Mouse (Mus musculus): ENCODE measurements around the gene Pias1. TPM values are rescaled to one million over a fixed set of nuclear protein-coding genes. Genes with fewer than 3 reads are reported as not detected.

Gene Pias1
- polyA plus RNA-seq, 1 experiment from 2014 or later: 42.7 TPM

GRCm38 (mm10) chr9:62839172-62839770, 148.5 kb downstream of the Pias1 start:
- Histone ChIP-seq H3K9ac (ENCODE audit: low read length) (peak overlapping the region; percentile 91), H3K36me3 (ENCODE audit: control insufficient read depth, insufficient read depth, low read length) (no peaks in the 10 kb centered on the region), H3K27me3 (ENCODE audit: control insufficient read depth, insufficient read depth, low read length) (no peaks in the 10 kb centered on the region), H3K9me3 (ENCODE audit: control insufficient read depth, low read length) (no peaks in the 10 kb centered on the region), H3K4me1 (ENCODE audit: control insufficient read depth in 2 of 2, insufficient read depth in 2 of 2, low read length in 2 of 2) (peaks cover 11 to 17% of the 10 kb centered on the region in 2 experiments), H3K27ac (replicated peaks in 1 of 2; ENCODE audit: control insufficient read depth in 1 of 2, insufficient read depth in 1 of 2, low read depth in 2 of 2, low read length in 2 of 2) (peak overlapping the region; percentile 61 to 81), H3K4me2 (ENCODE audit: low read length) (peak overlapping the region; percentile 89), H3K4me3 (ENCODE audit: control insufficient read depth in 1 of 2, insufficient read depth in 1 of 2, low read depth in 1 of 2, low read length in 2 of 2) (peak overlapping the region; percentile 69 to 85)
- WGBS: 12% methylated on average over 14 of the region's 14 CpGs
- no peak for ATAC-seq (ENCODE audit: insufficient number of reproducible peaks, insufficient read depth, low FRiP score, low read depth)

- Histone ChIP-seq H3K4me1 (ENCODE audit: control insufficient read depth in 2 of 2, insufficient read depth in 2 of 2, low read length in 2 of 2) (peaks cover 11 to 17% of the 10 kb centered on the region in 2 experiments), H3K27me3 (ENCODE audit: control insufficient read depth, insufficient read depth, low read length) (no peaks in the 10 kb centered on the region), H3K9ac (ENCODE audit: low read length) (peak within 1 kb of the TSS; percentile 91), H3K9me3 (ENCODE audit: control insufficient read depth, low read length) (no peaks in the 10 kb centered on the region), H3K27ac (replicated peaks in 1 of 2; ENCODE audit: control insufficient read depth in 1 of 2, insufficient read depth in 1 of 2, low read depth in 2 of 2, low read length in 2 of 2) (peak within 1 kb of the TSS; percentile 61 to 81), H3K36me3 (ENCODE audit: control insufficient read depth, insufficient read depth, low read length) (no peaks in the 10 kb centered on the region), H3K4me3 (ENCODE audit: control insufficient read depth in 1 of 2, insufficient read depth in 1 of 2, low read depth in 1 of 2, low read length in 2 of 2) (peak within 1 kb of the TSS; percentile 69 to 85), H3K4me2 (ENCODE audit: low read length) (peak within 1 kb of the TSS; percentile 89)
- peak; percentile 91 for ATAC-seq (ENCODE audit: insufficient number of reproducible peaks, insufficient read depth, low FRiP score, low read depth)
- WGBS: under 1% methylated on average over 46 of the region's 48 CpGs
Observed at GRCm38 (mm10) chr9:62838506-62839171, 149.1 kb downstream of the Pias1 start, which contains the start of gene Cln6. TSS of gene Cln6 (plus strand) at chr9:62838785.

- WGBS: 11% methylated on average over 8 of the region's 8 CpGs
- peak overlapping the region; percentile 69 to 85 for H3K4me3 ChIP-seq (ENCODE audit: control insufficient read depth in 1 of 2, insufficient read depth in 1 of 2, low read depth in 1 of 2, low read length in 2 of 2)
Observed at GRCm38 (mm10) chr9:62838146-62838505, 149.6 kb downstream of the Pias1 start.

GRCm38 (mm10) chr9:62837611-62838010, 150.1 kb downstream of the Pias1 start:
- Histone ChIP-seq H3K4me1 (ENCODE audit: control insufficient read depth in 2 of 2, insufficient read depth in 2 of 2, low read length in 2 of 2) (peaks cover 11 to 17% of the 10 kb centered on the region in 2 experiments), H3K36me3 (ENCODE audit: control insufficient read depth, insufficient read depth, low read length) (no peaks in the 10 kb centered on the region), H3K9ac (ENCODE audit: low read length) (no peak overlapping the region), H3K27me3 (ENCODE audit: control insufficient read depth, insufficient read depth, low read length) (no peaks in the 10 kb centered on the region), H3K27ac (replicated peaks in 1 of 2; ENCODE audit: control insufficient read depth in 1 of 2, insufficient read depth in 1 of 2, low read depth in 2 of 2, low read length in 2 of 2) (peak overlapping the region in 1 of 2 experiments; percentile 81; a peak in 3 of 4 replicates), H3K4me3 (ENCODE audit: control insufficient read depth in 1 of 2, insufficient read depth in 1 of 2, low read depth in 1 of 2, low read length in 2 of 2) (no peak overlapping the region), H3K9me3 (ENCODE audit: control insufficient read depth, low read length) (no peaks in the 10 kb centered on the region), H3K4me2 (ENCODE audit: low read length) (peak overlapping the region; percentile 89; the same call in 1 of the 2 replicates)
- no peak for ATAC-seq (ENCODE audit: insufficient number of reproducible peaks, insufficient read depth, low FRiP score, low read depth)
- 36% methylated on average over 3 of the region's 3 CpGs for WGBS

More at GRCm38 (mm10) chr9:62838146-62838505, 149.6 kb downstream of the Pias1 start:
- H3K27ac ChIP-seq (replicated peaks in 1 of 2; ENCODE audit: control insufficient read depth in 1 of 2, insufficient read depth in 1 of 2, low read depth in 2 of 2, low read length in 2 of 2): peak overlapping the region; percentile 46 to 81
- H3K4me1 ChIP-seq (ENCODE audit: control insufficient read depth in 2 of 2, insufficient read depth in 2 of 2, low read length in 2 of 2): peaks cover 11 to 17% of the 10 kb centered on the region in 2 experiments
- no peak for ATAC-seq (ENCODE audit: insufficient number of reproducible peaks, insufficient read depth, low FRiP score, low read depth)
- no peaks in the 10 kb centered on the region for H3K9me3 ChIP-seq (ENCODE audit: control insufficient read depth, low read length)
- H3K36me3 ChIP-seq (ENCODE audit: control insufficient read depth, insufficient read depth, low read length): no peaks in the 10 kb centered on the region
- H3K4me2 ChIP-seq (ENCODE audit: low read length): peak overlapping the region; percentile 89
- no peaks in the 10 kb centered on the region for H3K27me3 ChIP-seq (ENCODE audit: control insufficient read depth, insufficient read depth, low read length)
- H3K9ac ChIP-seq (ENCODE audit: low read length): peak overlapping the region; percentile 91; the same call in 1 of the 2 replicates

- WGBS: 64% methylated on average over 4 of the region's 4 CpGs
- H3K4me1 ChIP-seq (ENCODE audit: control insufficient read depth in 2 of 2, insufficient read depth in 2 of 2, low read length in 2 of 2): peaks cover 11 to 17% of the 10 kb centered on the region in 2 experiments
- no peak overlapping the region for H3K4me2 ChIP-seq (ENCODE audit: low read length)
- no peaks in the 10 kb centered on the region for H3K27me3 ChIP-seq (ENCODE audit: control insufficient read depth, insufficient read depth, low read length)
- no peak for ATAC-seq (ENCODE audit: insufficient number of reproducible peaks, insufficient read depth, low FRiP score, low read depth)
- H3K9me3 ChIP-seq (ENCODE audit: control insufficient read depth, low read length): no peaks in the 10 kb centered on the region
- no peak overlapping the region for H3K9ac ChIP-seq (ENCODE audit: low read length)
- H3K4me3 ChIP-seq (ENCODE audit: control insufficient read depth in 1 of 2, insufficient read depth in 1 of 2, low read depth in 1 of 2, low read length in 2 of 2): no peak overlapping the region
- H3K27ac ChIP-seq (replicated peaks in 1 of 2; ENCODE audit: control insufficient read depth in 1 of 2, insufficient read depth in 1 of 2, low read depth in 2 of 2, low read length in 2 of 2): no peak overlapping the region
- no peaks in the 10 kb centered on the region for H3K36me3 ChIP-seq (ENCODE audit: control insufficient read depth, insufficient read depth, low read length)
Observed at GRCm38 (mm10) chr9:62835705-62836446, 151.8 kb downstream of the Pias1 start.

- WGBS: 67% methylated on average over 5 of the region's 5 CpGs
- no peak for ATAC-seq (ENCODE audit: insufficient number of reproducible peaks, insufficient read depth, low FRiP score, low read depth)
- H3K4me2 ChIP-seq (ENCODE audit: low read length): no peak overlapping the region
- H3K9ac ChIP-seq (ENCODE audit: low read length): no peak overlapping the region
- no peaks in the 10 kb centered on the region for H3K36me3 ChIP-seq (ENCODE audit: control insufficient read depth, insufficient read depth, low read length)
- peaks cover 11 to 15% of the 10 kb centered on the region in 2 experiments for H3K4me1 ChIP-seq (ENCODE audit: control insufficient read depth in 2 of 2, insufficient read depth in 2 of 2, low read length in 2 of 2)
- no peaks in the 10 kb centered on the region for H3K9me3 ChIP-seq (ENCODE audit: control insufficient read depth, low read length)
- no peak overlapping the region for H3K27ac ChIP-seq (replicated peaks in 1 of 2; ENCODE audit: control insufficient read depth in 1 of 2, insufficient read depth in 1 of 2, low read depth in 2 of 2, low read length in 2 of 2)
- no peak overlapping the region for H3K4me3 ChIP-seq (ENCODE audit: control insufficient read depth in 1 of 2, insufficient read depth in 1 of 2, low read depth in 1 of 2, low read length in 2 of 2)
- no peaks in the 10 kb centered on the region for H3K27me3 ChIP-seq (ENCODE audit: control insufficient read depth, insufficient read depth, low read length)
Observed at GRCm38 (mm10) chr9:62834906-62835305, 152.8 kb downstream of the Pias1 start.

GRCm38 (mm10) chr9:62829877-62830276, 157.8 kb downstream of the Pias1 start:
- Histone ChIP-seq H3K27ac (replicated peaks in 1 of 2; ENCODE audit: control insufficient read depth in 1 of 2, insufficient read depth in 1 of 2, low read depth in 2 of 2, low read length in 2 of 2) (no peak overlapping the region), H3K27me3 (ENCODE audit: control insufficient read depth, insufficient read depth, low read length) (no peaks in the 10 kb centered on the region), H3K36me3 (ENCODE audit: control insufficient read depth, insufficient read depth, low read length) (no peaks in the 10 kb centered on the region), H3K4me1 (ENCODE audit: control insufficient read depth in 2 of 2, insufficient read depth in 2 of 2, low read length in 2 of 2) (peaks cover 5 to 14% of the 10 kb centered on the region in 2 experiments), H3K4me3 (ENCODE audit: control insufficient read depth in 1 of 2, insufficient read depth in 1 of 2, low read depth in 1 of 2, low read length in 2 of 2) (no peak overlapping the region), H3K9ac (ENCODE audit: low read length) (no peak overlapping the region), H3K4me2 (ENCODE audit: low read length) (no peak overlapping the region), H3K9me3 (ENCODE audit: control insufficient read depth, low read length) (no peaks in the 10 kb centered on the region)
- no peak for ATAC-seq (ENCODE audit: insufficient number of reproducible peaks, insufficient read depth, low FRiP score, low read depth)
- 68% methylated on average over 6 of the region's 6 CpGs for WGBS

All from heart, embryonic 14.5 days (tissue).